Mouse (Mus musculus): ENCODE measurements at regions not wholly inside any gene's neighbourhood (a gene's known extent, or its start where the extent isn't known, plus 50 kb on each side); places are given as distances from the start of the nearest gene placed in this dataset.

- TF ChIP-seq POLR2A (IDR thresholded peaks at IDR 0.05; ENCODE audit: control insufficient read depth in 1 of 2, insufficient read depth in 1 of 2, low read depth in 1 of 2, low read length in 2 of 2, poor library complexity in 1 of 2) (no peak), SIN3A (IDR thresholded peaks at IDR 0.05; ENCODE audit: low read length) (no peak), ETS1 (IDR thresholded peaks at IDR 0.05; ENCODE audit: low read depth, low read length) (no peak), MYC (IDR thresholded peaks at IDR 0.05; ENCODE audit: low read depth, low read length) (no peak), E2F4 (IDR thresholded peaks at IDR 0.05; ENCODE audit: borderline replicate concordance, low read depth, low read length) (no peak), POLR2AphosphoS5 (IDR thresholded peaks at IDR 0.05; ENCODE audit: borderline replicate concordance, low read depth, low read length) (no peak), MEF2A (IDR thresholded peaks at IDR 0.05; ENCODE audit: extremely low read depth, insufficient replicate concordance, low read depth, low read length, poor library complexity, severe bottlenecking) (no peak), GATA1 (IDR thresholded peaks at IDR 0.05; ENCODE audit: low read depth, low read length) (no peak), NELFE (IDR thresholded peaks at IDR 0.05; ENCODE audit: low read depth, low read length) (no peak), TAL1 (IDR thresholded peaks at IDR 0.05; ENCODE audit: low read length) (no peak), CHD1 (IDR thresholded peaks at IDR 0.05; ENCODE audit: low read depth, low read length) (no peak)
- Histone ChIP-seq H3K4me3 (ENCODE audit: control insufficient read depth in 1 of 2, insufficient read depth in 1 of 2, low read depth in 2 of 2, low read length in 2 of 2) (no peak overlapping the region), H3K4me1 (ENCODE audit: control insufficient read depth in 1 of 2, insufficient read depth in 2 of 2, low read length in 2 of 2) (no peaks in the 10 kb centered on the region), H3K36me3 (ENCODE audit: control insufficient read depth in 1 of 2, insufficient read depth in 2 of 2, low read length in 2 of 2) (no peaks in the 10 kb centered on the region), H3K27me3 (ENCODE audit: control insufficient read depth in 1 of 2, insufficient read depth in 2 of 2, low read length in 2 of 2) (no peaks in the 10 kb centered on the region), H3K79me2 (ENCODE audit: control insufficient read depth, insufficient read depth, low read length, poor library complexity) (no peaks in the 10 kb centered on the region), H3K9ac (ENCODE audit: control insufficient read depth, low read depth, low read length, poor library complexity, severe bottlenecking) (no peak overlapping the region), H3K27ac (ENCODE audit: control insufficient read depth, low read depth, low read length) (no peak overlapping the region), H3K9me3 (replicated peaks; ENCODE audit: insufficient read depth, low read length) (no peaks in the 10 kb centered on the region)
- DNase-seq (ENCODE audit: low read depth, low spot score): no peak
Measured at GRCm38 (mm10) chr17:54929181-54929715, 515.9 kb upstream of the St6gal2 start.

- Histone ChIP-seq H3K9ac (ENCODE audit: control insufficient read depth, low read depth, low read length, poor library complexity, severe bottlenecking) (no peak overlapping the region), H3K4me3 (ENCODE audit: control insufficient read depth in 1 of 2, insufficient read depth in 1 of 2, low read depth in 2 of 2, low read length in 2 of 2) (no peak overlapping the region), H3K4me1 (ENCODE audit: control insufficient read depth in 1 of 2, insufficient read depth in 2 of 2, low read length in 2 of 2) (no peaks in the 10 kb centered on the region), H3K27me3 (ENCODE audit: control insufficient read depth in 1 of 2, insufficient read depth in 2 of 2, low read length in 2 of 2) (no peaks in the 10 kb centered on the region), H3K79me2 (ENCODE audit: control insufficient read depth, insufficient read depth, low read length, poor library complexity) (no peaks in the 10 kb centered on the region), H3K9me3 (replicated peaks; ENCODE audit: insufficient read depth, low read length) (no peaks in the 10 kb centered on the region), H3K27ac (ENCODE audit: control insufficient read depth, low read depth, low read length) (no peak overlapping the region), H3K36me3 (ENCODE audit: control insufficient read depth in 1 of 2, insufficient read depth in 2 of 2, low read length in 2 of 2) (no peaks in the 10 kb centered on the region)
- no peak for TF ChIP-seq ELF1 (IDR thresholded peaks at IDR 0.05; ENCODE audit: low read depth, low read length)
- no peak for TF ChIP-seq MAZ (IDR thresholded peaks at IDR 0.05; ENCODE audit: low read depth, low read length)
- TF ChIP-seq TBP (IDR thresholded peaks at IDR 0.05; ENCODE audit: low read depth, low read length): no peak
- no peak for TF ChIP-seq JUND (IDR thresholded peaks at IDR 0.05; ENCODE audit: low read depth, low read length)
- TF ChIP-seq RCOR1 (IDR thresholded peaks at IDR 0.05; ENCODE audit: low read depth, low read length): no peak
- no peak for TF ChIP-seq ZC3H11A (IDR thresholded peaks at IDR 0.05; ENCODE audit: low read depth, low read length)
- no peak for TF ChIP-seq NRF1 (IDR thresholded peaks at IDR 0.05; ENCODE audit: insufficient read depth, low read depth, low read length, poor library complexity, severe bottlenecking)
- no peak for TF ChIP-seq GATA1 (IDR thresholded peaks at IDR 0.05; ENCODE audit: low read depth, low read length)
- TF ChIP-seq ZNF384 (IDR thresholded peaks at IDR 0.05; ENCODE audit: low read depth, low read length): no peak
- TF ChIP-seq POLR2A (IDR thresholded peaks at IDR 0.05; ENCODE audit: control insufficient read depth in 1 of 2, insufficient read depth in 1 of 2, low read depth in 1 of 2, low read length in 2 of 2, poor library complexity in 1 of 2): no peak
- no peak for TF ChIP-seq E2F4 (IDR thresholded peaks at IDR 0.05; ENCODE audit: borderline replicate concordance, low read depth, low read length)
- no peak for TF ChIP-seq HCFC1 (IDR thresholded peaks at IDR 0.05; ENCODE audit: low read depth, low read length)
- TF ChIP-seq SIN3A (IDR thresholded peaks at IDR 0.05; ENCODE audit: low read length): no peak
- TF ChIP-seq ETS1 (IDR thresholded peaks at IDR 0.05; ENCODE audit: low read depth, low read length): no peak
- TF ChIP-seq TAL1 (IDR thresholded peaks at IDR 0.05; ENCODE audit: low read length): no peak
- no peak for TF ChIP-seq NELFE (IDR thresholded peaks at IDR 0.05; ENCODE audit: low read depth, low read length)
- TF ChIP-seq MAFK (IDR thresholded peaks at IDR 0.05; ENCODE audit: borderline replicate concordance, low read depth, low read length): no peak
- no peak for TF ChIP-seq CHD1 (IDR thresholded peaks at IDR 0.05; ENCODE audit: low read depth, low read length)
- no peak for TF ChIP-seq UBTF (IDR thresholded peaks at IDR 0.05; ENCODE audit: borderline replicate concordance, insufficient read depth, low read depth, low read length)
- no peak for DNase-seq (ENCODE audit: low read depth, low spot score)
Measured at GRCm38 (mm10) chr17:54943380-54944047, 501.7 kb upstream of the St6gal2 start.

All from MEL (cell line).